8 mouse cellular contexts compared by ENCODE assay signal in genomic region chr11:4270744-4271459, GRCm38 (mm10). TPM values are rescaled to one million over a fixed set of nuclear protein-coding genes. Genes with fewer than 3 reads are reported as not detected.
DNase-seq lines count a peak whose midpoint lies in the region; ATAC-seq and TF ChIP-seq lines count a peak whose summit lies in the region.

No protein-coding gene starts in this region.

- no peaks in the 10 kb centered on the region for H3K9me3 ChIP-seq in kidney, embryonic 14.5 days (ENCODE audit: control insufficient read depth, low read length)

- no peak overlapping the region for H3K9ac ChIP-seq in kidney, embryonic 14.5 days (ENCODE audit: low read depth, low read length)

- no peaks in the 10 kb centered on the region for H3K4me1 ChIP-seq in kidney, embryonic 14.5 days (ENCODE audit: control insufficient read depth, insufficient read depth, low read length)
- no peaks in the 10 kb centered on the region for H3K4me1 ChIP-seq in bone marrow macrophage, adult 2 months (ENCODE audit: control insufficient read depth, insufficient read depth, low read length)

- ATAC-seq in kidney, embryonic 14.5 days (ENCODE audit: low FRiP score, low TSS enrichment) = no peak
- peak; percentile 68 for ATAC-seq in granulocyte monocyte progenitor cell, adult 5-6 weeks (replicated peaks; ENCODE audit: poor library complexity, severe bottlenecking)
- ATAC-seq in monocyte, adult 5-6 weeks (replicated peaks; ENCODE audit: insufficient number of reproducible peaks, low FRiP score, low TSS enrichment, poor library complexity, severe bottlenecking) = peak; percentile 33; the same call in 1 of the 2 replicates

- H3K4me3 ChIP-seq in kidney, embryonic 14.5 days (ENCODE audit: low read length) = no peak overlapping the region
- H3K4me3 ChIP-seq in bone marrow macrophage, adult 2 months (ENCODE audit: insufficient read depth, low read length) = no peak overlapping the region

- no peak for TF ChIP-seq POLR2A in bone marrow macrophage, adult 2 months (IDR thresholded peaks at IDR 0.05; ENCODE audit: borderline replicate concordance, low read depth, low read length)

- peaks cover 14% of the 10 kb centered on the region for H3K27me3 ChIP-seq in kidney, embryonic 14.5 days (ENCODE audit: control insufficient read depth, insufficient read depth, low read length)

- H3K36me3 ChIP-seq in kidney, embryonic 14.5 days (ENCODE audit: control insufficient read depth, insufficient read depth, low read length) = no peaks in the 10 kb centered on the region

- no peak overlapping the region for H3K4me2 ChIP-seq in kidney, embryonic 14.5 days (replicated peaks; ENCODE audit: low read depth, low read length)

- 36% methylated on average over 20 of the region's 20 CpGs for WGBS in kidney, embryonic 14.5 days

- DNase-seq in kidney, postnatal 4 days = peak; percentile 41 to 57
- no peak for DNase-seq in right cerebral cortex, postnatal 14 days
- no peak for DNase-seq in thymus, adult 18-20 months
- DNase-seq in thymus, postnatal 25 days = no peak

- no peak overlapping the region for H3K27ac ChIP-seq in kidney, embryonic 14.5 days (ENCODE audit: low read depth, low read length)
- H3K27ac ChIP-seq in bone marrow macrophage, adult 2 months (ENCODE audit: insufficient read depth, low read depth, low read length) = no peak overlapping the region

- TF ChIP-seq CTCF in bone marrow macrophage, adult 2 months (IDR thresholded peaks at IDR 0.05; ENCODE audit: low read depth, low read length) = peak; percentile 38; the same call in 1 of the 2 replicates

RNA-seq across cellular contexts. Expression of gene Lif, which starts 13.5 kb away (rescaled TPM):
- not detected in 2 replicates for polyA plus RNA-seq in kidney, embryonic 14.5 days (2014; fragmentation: Nextera tagmentation; extraction: Ambion mirVana)
- polyA plus RNA-seq in bone marrow macrophage, adult 2 months (2012; ENCODE audit: insufficient read depth, insufficient read length, missing spikeins) = 0.21 TPM in 1 of 2 replicates, not detected in the other
- 0.38 and 0.56 TPM in 2 replicates for total RNA-seq in granulocyte monocyte progenitor cell, adult 5-6 weeks (2014; fragmentation: Nextera tagmentation)
- total RNA-seq in granulocyte monocyte progenitor cell, adult 5-6 weeks (2017) = 0.86 and 1.2 TPM in 2 replicates
- 0.29 to 1.1 TPM (median 0.32 TPM) in 3 replicates for total RNA-seq in monocyte, adult 5-6 weeks (2017)

RNA-seq across cellular contexts. Expression of gene Osm, which starts 34.7 kb away (rescaled TPM):
- not detected in 2 replicates for polyA plus RNA-seq in kidney, embryonic 14.5 days (2014; fragmentation: Nextera tagmentation; extraction: Ambion mirVana)
- 5.3 and 6.2 TPM in 2 replicates for polyA plus RNA-seq in bone marrow macrophage, adult 2 months (2012; ENCODE audit: insufficient read depth, insufficient read length, missing spikeins)
- 6.4 and 10.8 TPM in 2 replicates for total RNA-seq in granulocyte monocyte progenitor cell, adult 5-6 weeks (2014; fragmentation: Nextera tagmentation)
- 16.6 and 18.9 TPM in 2 replicates for total RNA-seq in granulocyte monocyte progenitor cell, adult 5-6 weeks (2017)
- total RNA-seq in monocyte, adult 5-6 weeks (2017) = 75.5 to 155 TPM (median 106 TPM) in 3 replicates

RNA-seq across cellular contexts. Expression of gene Castor1, which starts 52.9 kb away (rescaled TPM):
- polyA plus RNA-seq in kidney, embryonic 14.5 days (2014; fragmentation: Nextera tagmentation; extraction: Ambion mirVana) = 2.7 and 5.3 TPM in 2 replicates
- polyA plus RNA-seq in bone marrow macrophage, adult 2 months (2012; ENCODE audit: insufficient read depth, insufficient read length, missing spikeins) = 4.1 and 5.4 TPM in 2 replicates
- total RNA-seq in granulocyte monocyte progenitor cell, adult 5-6 weeks (2014; fragmentation: Nextera tagmentation) = not detected in 2 replicates
- total RNA-seq in granulocyte monocyte progenitor cell, adult 5-6 weeks (2017) = 0.10 TPM in 1 of 2 replicates, not detected in the other
- 0.64 to 8.6 TPM (median 2.4 TPM) in 3 replicates for total RNA-seq in monocyte, adult 5-6 weeks (2017)

Comparison
In these comparisons a context has a peak if more than half of its experiments do, and no peak if none do; other contexts are left out.
1. DNase-seq: peak in kidney, postnatal 4 days (2 of 2); none in right cerebral cortex, postnatal 14 days (single experiment), thymus, adult 18-20 months (0 of 2) and thymus, postnatal 25 days (single experiment).